Mouse (Mus musculus) intestine, embryonic 16.5 days (tissue): ENCODE data around the gene Myh10. TPM values are rescaled to one million over a fixed set of nuclear protein-coding genes. Genes with fewer than 3 reads are reported as not detected.

Source experiments
- ATAC-seq: fragments of 200-750 bp; cut with Nextera tagmentation; 2 replicates; pipeline ENCODE4 v1.8.0; 2017; ENCODE audit warnings: moderate TSS enrichment, moderate library complexity
- H3K27ac ChIP-seq: fragments of 300-500 bp; sonication (generic); 2 replicates; pipeline ENCODE4 v1.5.1; 2014; ENCODE audit warnings: mild to moderate bottlenecking, low read length
- H3K27me3 ChIP-seq: fragments of 300-500 bp; sonication (generic); replicated peaks from 2 replicates; pipeline ENCODE4 v1.6.1; 2014; ENCODE audit warnings: low read length, control low read depth, mixed read lengths; ENCODE audit not compliant: control insufficient read depth, insufficient read depth
- H3K36me3 ChIP-seq: fragments of 300-500 bp; sonication (generic); 2 replicates; pipeline ENCODE4 v1.6.1; 2014; ENCODE audit warnings: low read length, control low read depth; ENCODE audit not compliant: control insufficient read depth, insufficient read depth
- H3K4me1 ChIP-seq: fragments of 300-500 bp; sonication (generic); 2 replicates; pipeline ENCODE4 v1.6.1; 2014; ENCODE audit warnings: low read length, control low read depth, mixed read lengths; ENCODE audit not compliant: control insufficient read depth, insufficient read depth
- H3K4me2 ChIP-seq: fragments of 300-500 bp; sonication (generic); 2 replicates; pipeline ENCODE4 v1.6.1; 2014; ENCODE audit warnings: low read depth, low read length, control low read depth
- H3K4me3 ChIP-seq: fragments of 300-500 bp; sonication (generic); 2 replicates; pipeline ENCODE4 v1.5.1; 2014; ENCODE audit warnings: mild to moderate bottlenecking, low read length
- H3K9ac ChIP-seq: fragments of 300-500 bp; sonication (generic); 2 replicates; pipeline ENCODE4 v1.6.1; 2014; ENCODE audit warnings: low read depth, low read length
- H3K9me3 ChIP-seq: fragments of 300-500 bp; sonication (generic); 2 replicates; pipeline ENCODE4 v1.6.1; 2016; ENCODE audit warnings: low read length, control low read depth; ENCODE audit not compliant: control insufficient read depth
- WGBS: fragments of 180-500 bp; shearing (Covaris S2); extraction: QIAGEN DNeasy Blood & Tissue Kit; methylation state at CpG from one replicate; pipeline ENCODE4 v1.1.7; 2014; 5-methylcytosine and 5-hydroxymethylcytosine counted together
- polyA plus RNA-seq: library from polyadenylated mRNA; unstranded; fragments of >200 nt; fragmentation: Nextera tagmentation; extraction: Ambion mirVana; gene quantifications from 2 replicates; pipeline ENCODE4 v1.2.1, GENCODE M21; 2015

The Myh10 gene
- polyA plus RNA-seq, 1 experiment from 2014 or later, result 49.5 TPM

DNA sequence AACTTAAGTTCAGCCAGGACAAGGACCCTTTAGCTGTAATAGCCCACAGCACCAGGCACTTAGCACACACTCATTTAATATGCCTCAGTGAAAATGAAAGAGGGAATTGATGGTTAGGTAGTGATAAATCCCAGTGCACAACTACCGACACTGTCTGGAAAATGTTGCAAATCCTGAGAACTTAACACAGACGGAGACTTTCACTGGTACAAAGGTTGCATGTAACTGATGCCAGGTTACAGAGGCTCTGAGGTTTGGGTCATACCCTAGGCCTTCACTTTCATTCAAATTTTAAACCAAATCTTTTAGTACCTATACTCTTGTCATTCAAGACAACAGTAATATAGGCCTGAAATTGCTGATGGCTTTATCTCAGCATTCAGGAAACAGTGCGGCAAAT, 166.0 kb downstream of the Myh10 start:
- no peaks in the 10 kb centered on the region for H3K9me3 ChIP-seq
- no peaks in the 10 kb centered on the region for H3K27me3 ChIP-seq
- no peak for ATAC-seq
- H3K9ac ChIP-seq, result no peak overlapping the region
- H3K4me1 ChIP-seq, result peaks cover 13% of the 10 kb centered on the region
- H3K4me2 ChIP-seq, result no peak overlapping the region
- 85% methylated on average over 3 of the region's 3 CpGs for WGBS
- no peak overlapping the region for H3K27ac ChIP-seq
- H3K36me3 ChIP-seq, result no peaks in the 10 kb centered on the region
- no peak overlapping the region for H3K4me3 ChIP-seq

DNA sequence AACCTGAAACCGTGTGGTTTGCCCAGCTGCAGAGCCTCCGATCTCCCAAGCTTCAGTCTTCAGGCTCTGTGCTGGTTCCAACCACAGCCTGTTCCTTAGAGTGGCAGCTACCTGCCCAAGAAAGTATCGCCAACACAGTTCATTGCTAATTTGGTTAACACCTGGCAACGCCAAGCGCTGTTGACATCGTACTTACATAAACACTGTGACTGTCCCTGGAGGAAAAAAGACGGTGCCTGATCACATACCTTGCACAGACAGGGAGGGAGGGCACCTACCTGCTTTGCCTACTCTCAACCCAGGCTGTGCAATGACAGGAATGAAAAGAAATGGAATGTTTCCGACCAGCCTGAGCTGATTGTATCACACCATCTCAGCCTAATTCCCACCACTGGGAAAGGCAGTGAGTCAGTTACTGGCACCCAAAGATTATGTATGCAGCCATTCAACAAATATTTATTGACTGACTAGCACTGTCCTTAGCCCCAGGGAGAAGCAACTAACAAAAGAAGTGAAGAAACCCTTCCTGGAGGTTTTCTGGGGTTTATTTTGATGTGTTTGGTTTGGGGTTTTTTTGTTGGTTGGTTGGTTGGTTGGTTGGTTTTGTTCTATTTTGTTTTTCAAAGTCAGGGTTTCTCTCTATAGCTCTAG, 168.7 kb downstream of the Myh10 start:
- ATAC-seq, result no peak

DNA sequence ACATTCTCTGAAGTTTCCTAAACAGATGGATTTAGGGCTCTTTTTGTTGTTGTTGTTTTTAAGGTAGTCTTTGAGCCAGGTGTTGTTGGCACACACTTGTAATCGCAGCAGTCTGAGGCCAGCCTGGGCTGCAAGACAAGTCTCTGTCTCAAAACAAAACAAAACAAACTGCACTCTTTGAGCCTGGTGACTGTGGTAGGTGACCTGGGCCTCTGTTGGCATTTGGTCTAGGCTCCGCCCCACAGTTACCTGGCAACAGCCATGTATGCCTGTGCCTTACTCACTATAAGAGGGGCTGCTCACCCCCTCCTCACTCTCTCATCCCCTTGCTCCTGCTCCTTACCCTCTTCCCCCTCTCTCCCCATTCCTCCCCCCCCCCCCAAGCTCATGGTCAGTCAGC, 170.9 kb downstream of the Myh10 start:
- WGBS, result 73% methylated on average over 2 of the region's 2 CpGs
- H3K4me1 ChIP-seq, result peaks cover 5% of the 10 kb centered on the region
- no peaks in the 10 kb centered on the region for H3K36me3 ChIP-seq
- H3K4me3 ChIP-seq, result no peak overlapping the region
- ATAC-seq, result no peak
- H3K4me2 ChIP-seq, result no peak overlapping the region
- no peak overlapping the region for H3K27ac ChIP-seq
- no peaks in the 10 kb centered on the region for H3K9me3 ChIP-seq
- H3K9ac ChIP-seq, result no peak overlapping the region
- no peaks in the 10 kb centered on the region for H3K27me3 ChIP-seq

More for the DNA sequence above, 168.7 kb downstream of the Myh10 start:
- Histone ChIP-seq H3K4me1 (peaks cover 3% of the 10 kb centered on the region), H3K9me3 (no peaks in the 10 kb centered on the region), H3K27me3 (no peaks in the 10 kb centered on the region), H3K36me3 (no peaks in the 10 kb centered on the region), H3K27ac (no peak overlapping the region), H3K9ac (no peak overlapping the region), H3K4me3 (no peak overlapping the region), H3K4me2 (no peak overlapping the region)
- WGBS, result 73% methylated on average over 8 of the region's 8 CpGs

DNA sequence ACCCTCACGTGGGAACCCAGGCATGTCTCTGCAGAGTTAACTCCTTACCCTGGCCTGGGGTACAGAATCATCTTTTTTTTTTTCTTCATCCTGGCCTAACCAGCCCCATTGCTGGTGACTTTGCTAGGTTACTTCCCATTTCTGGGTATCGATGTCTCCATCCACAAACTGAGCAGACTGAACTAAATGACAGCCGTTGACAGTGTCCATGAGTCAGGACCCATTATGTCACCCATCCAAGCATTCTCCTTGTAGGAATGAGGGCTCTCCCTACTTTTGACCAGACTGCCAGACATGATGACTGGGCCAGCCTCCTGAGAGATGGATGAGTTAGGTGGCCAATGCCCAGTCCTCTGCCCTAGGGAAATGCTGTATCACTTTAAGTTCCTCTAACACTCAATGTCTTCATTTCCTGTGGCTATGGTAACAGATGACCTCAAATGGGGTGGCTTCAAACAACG, 172.3 kb downstream of the Myh10 start:
- Histone ChIP-seq H3K9me3 (no peaks in the 10 kb centered on the region), H3K27ac (no peak overlapping the region), H3K27me3 (no peaks in the 10 kb centered on the region), H3K4me2 (no peak overlapping the region), H3K4me3 (no peak overlapping the region), H3K9ac (no peak overlapping the region), H3K4me1 (peaks cover 5% of the 10 kb centered on the region), H3K36me3 (no peaks in the 10 kb centered on the region)
- ATAC-seq, result no peak
- WGBS, result 70% methylated on average over 4 of the region's 4 CpGs

DNA sequence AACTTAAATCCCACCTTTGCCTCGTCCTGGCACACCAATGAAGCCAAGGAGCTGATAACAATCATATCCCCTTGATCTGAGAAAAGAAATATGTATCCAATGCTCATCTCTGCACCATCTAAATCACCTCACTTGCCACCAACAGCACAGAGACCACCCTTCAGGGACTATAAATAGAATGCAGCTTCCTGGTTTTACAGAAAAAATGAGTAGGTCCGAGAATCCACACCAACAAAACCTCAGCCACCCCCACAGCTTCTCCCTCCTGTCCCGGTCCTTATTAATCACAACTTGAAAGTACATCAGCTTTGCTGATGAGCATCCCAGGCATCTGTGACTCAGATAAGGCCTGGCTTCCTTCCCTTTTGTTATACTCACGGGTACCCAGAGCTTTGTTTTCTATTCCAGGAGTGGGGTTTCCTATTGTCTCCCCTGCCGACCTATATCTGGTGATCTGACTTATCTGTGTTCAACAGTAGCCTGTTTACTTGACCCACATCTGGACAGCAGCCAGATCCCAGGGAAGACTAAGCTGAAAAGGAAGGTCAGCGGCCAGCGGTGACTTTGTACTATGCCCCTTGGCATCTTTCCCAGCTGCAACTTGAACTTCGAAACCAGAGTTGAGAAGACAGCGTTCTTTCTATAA, 173.3 kb downstream of the Myh10 start:
- 30% methylated on average over 9 of the region's 9 CpGs for WGBS
- H3K27ac ChIP-seq, result no peak overlapping the region

More for the DNA sequence above, 173.3 kb downstream of the Myh10 start:
- ATAC-seq, result peak; percentile 68
- Histone ChIP-seq H3K4me2 (no peak overlapping the region), H3K4me3 (no peak overlapping the region), H3K27me3 (no peaks in the 10 kb centered on the region), H3K9ac (no peak overlapping the region), H3K9me3 (no peaks in the 10 kb centered on the region), H3K4me1 (peaks cover 5% of the 10 kb centered on the region), H3K36me3 (no peaks in the 10 kb centered on the region)

Other genes starting within 250 kb of the Myh10 start
- gene Pik3r6, start 188.5 kb upstream of the Myh10 start, polyA plus RNA-seq, result 2.4 and 2.5 TPM in 2 replicates
- gene Mfsd6l, start 135.4 kb upstream of the Myh10 start, polyA plus RNA-seq, result 4.5 and 6.8 TPM in 2 replicates
- gene Ccdc42, start 104.5 kb upstream of the Myh10 start, polyA plus RNA-seq, result 0.38 TPM in 1 of 2 replicates, not detected in the other
- 70.4 and 73.6 TPM in 2 replicates for gene Ndel1, start 180.3 kb downstream of the Myh10 start, polyA plus RNA-seq
- 0.34 and 0.54 TPM in 2 replicates for gene Rnf222, start 197.0 kb downstream of the Myh10 start, polyA plus RNA-seq
- gene Rpl26, start 210.0 kb downstream of the Myh10 start, polyA plus RNA-seq, result 784 and 889 TPM in 2 replicates
- not detected in 2 replicates for gene Odf4, start 235.5 kb downstream of the Myh10 start, polyA plus RNA-seq